Mouse (Mus musculus) urinary bladder, postnatal 25 days (tissue): ENCODE measurements around the gene Bak1.
"Not testable (repeated sequence)": the region's sequence is repeated elsewhere in the genome, so short reads cannot be mapped to it uniquely, and the experiment has no call there.

Experiments
- DNase-seq: peaks from one replicate; pipeline ENCODE4 v3.0.0; 2022; ENCODE audit warnings: low spot score

Bak1 gene

DNA sequence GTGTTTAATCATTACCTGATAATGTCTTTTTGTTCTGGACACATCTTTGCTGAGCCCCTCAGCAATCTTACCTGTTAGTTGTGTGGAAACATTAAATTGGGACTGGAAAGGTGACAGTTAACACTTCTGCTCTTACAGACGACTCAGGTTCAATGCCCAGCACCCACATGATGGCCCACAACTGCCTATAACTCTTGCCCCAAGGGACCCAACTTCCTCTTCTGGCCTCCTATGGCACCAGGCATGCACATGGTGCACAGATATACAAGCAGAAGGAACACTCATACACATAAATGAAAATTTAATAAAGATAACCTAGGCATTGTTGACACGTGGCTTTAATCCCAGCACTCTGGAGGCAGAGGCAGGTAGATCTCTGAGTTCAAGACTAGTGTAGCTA lies 49.4 kb downstream of the Bak1 start:
- DNase-seq = no peak

DNA sequence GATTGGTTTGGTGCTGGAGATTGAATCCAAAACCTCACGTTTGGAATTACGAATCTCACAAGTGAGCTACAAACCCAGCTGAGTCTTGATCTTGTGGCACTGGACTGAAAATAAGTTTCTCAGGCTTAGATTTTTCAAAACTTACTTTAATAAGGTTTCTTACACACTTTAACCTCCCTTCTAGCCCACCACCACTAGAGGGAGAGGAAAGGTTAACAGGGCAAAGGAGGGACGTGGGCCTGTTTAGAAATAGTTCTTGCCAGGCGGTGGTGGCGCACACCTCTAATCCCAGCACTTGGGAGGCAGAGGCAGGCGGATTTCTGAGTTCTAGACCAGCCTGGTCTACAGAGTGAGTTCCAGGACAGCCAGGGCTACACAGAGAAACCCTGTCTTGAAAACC lies 51.5 kb downstream of the Bak1 start:
- DNase-seq = not testable (repeated sequence)

DNA sequence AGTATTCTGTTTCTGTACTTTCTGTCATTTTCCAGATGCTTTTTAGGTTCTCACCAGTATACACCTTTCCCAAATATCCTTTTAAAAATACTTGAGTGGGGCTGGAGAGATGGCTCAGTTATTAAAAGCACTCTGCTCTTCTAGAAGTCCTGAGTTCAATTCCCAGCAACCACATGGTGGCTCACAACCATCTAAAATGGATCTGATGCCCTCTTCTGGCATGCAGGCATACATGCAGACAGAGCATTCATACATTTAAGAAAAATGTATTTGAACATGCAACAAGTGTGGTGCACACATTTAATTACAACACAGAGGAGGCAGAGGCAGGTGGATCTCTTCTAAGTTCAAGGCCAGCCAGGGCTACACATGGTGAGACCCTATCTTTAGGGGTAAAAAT lies 53.4 kb downstream of the Bak1 start:
- DNase-seq = no peak

DNA sequence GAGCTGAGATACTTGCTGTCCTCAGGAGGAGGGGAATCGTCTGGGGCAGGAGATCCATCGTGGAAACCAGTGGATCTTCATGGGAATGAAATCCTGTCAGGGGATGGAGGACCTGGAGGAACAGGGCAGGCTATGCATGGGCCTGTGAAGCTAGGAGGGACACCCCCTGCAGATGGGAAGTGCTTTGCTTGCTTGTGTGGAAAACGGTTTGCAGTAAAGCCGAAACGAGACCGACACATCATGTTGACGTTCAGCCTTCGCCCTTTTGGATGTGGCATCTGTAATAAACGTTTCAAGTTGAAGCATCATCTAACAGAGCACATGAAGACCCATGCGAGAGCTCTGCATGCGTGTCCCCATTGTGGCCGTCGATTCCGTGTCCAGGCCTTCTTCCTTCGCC lies 54.3 kb downstream of the Bak1 start:
- DNase-seq = no peak

DNA sequence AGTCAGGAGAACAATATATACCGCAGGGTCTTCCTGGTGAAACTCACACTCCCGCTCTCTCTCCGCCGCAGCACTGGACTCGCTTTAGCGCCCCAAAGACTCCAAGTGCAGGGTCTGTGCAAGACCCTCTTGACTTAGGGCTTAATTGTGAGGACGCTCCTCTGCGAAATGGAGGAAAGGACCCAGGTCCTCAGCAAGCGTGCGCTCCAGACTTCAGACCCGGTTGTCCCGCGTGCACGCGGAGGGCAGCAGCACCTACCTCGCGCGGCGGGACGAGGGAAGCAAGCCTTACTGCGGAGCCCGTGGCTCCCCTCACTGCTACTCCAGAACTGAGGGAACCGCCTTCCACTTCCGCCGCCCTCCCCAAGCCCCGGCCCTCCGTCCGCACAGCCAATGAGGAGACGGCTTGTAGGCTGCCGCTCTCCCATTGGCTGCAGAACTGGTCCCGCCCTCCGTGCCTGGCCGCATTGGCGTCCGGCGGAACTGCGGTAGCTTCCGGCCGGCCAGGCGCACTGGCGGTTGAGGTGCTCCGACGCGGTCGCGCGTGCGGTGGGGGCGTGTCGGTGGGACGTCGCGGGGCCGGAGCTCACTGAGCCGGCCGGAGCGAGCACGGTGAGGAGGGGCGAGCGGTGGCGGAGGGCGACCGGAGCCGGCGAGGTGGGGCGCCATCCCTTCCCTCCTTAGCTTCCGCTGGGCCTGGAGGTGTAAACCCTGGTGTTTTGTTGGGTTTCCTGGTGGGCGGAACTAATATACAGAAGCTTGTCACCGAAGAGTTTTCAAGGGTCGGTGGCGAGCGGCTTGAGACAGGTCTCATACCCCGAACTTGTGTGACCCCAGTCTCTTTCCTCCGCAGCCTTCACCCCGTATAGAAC lies 55.9 kb downstream of the Bak1 start, which contains the start of gene Zbtb9:
Gene Zbtb9 (plus strand): TSS at position 465 of the 872 bp plus-strand sequence.
- DNase-seq = peak; percentile 90

DNA sequence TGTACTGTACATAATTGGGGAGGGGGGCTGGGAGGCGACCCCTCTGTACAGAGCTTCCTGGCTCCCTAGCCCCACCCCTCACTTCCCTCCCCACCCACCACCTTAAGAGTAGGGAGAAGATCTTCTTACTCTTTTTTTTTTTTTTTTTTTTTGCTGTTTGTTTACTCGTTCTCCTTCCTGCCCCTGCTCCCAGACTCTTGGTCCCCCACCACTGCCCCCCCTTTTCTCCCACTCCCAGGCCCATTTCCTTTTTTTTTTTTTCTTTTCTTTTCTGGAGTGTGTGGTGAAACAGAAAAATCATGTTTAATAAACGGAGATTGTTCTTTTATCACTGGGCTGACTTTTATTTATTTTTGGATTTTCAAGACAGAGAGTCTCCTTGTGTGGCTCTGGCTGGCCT lies 56.7 kb downstream of the Bak1 start:
- no peak for DNase-seq

DNA sequence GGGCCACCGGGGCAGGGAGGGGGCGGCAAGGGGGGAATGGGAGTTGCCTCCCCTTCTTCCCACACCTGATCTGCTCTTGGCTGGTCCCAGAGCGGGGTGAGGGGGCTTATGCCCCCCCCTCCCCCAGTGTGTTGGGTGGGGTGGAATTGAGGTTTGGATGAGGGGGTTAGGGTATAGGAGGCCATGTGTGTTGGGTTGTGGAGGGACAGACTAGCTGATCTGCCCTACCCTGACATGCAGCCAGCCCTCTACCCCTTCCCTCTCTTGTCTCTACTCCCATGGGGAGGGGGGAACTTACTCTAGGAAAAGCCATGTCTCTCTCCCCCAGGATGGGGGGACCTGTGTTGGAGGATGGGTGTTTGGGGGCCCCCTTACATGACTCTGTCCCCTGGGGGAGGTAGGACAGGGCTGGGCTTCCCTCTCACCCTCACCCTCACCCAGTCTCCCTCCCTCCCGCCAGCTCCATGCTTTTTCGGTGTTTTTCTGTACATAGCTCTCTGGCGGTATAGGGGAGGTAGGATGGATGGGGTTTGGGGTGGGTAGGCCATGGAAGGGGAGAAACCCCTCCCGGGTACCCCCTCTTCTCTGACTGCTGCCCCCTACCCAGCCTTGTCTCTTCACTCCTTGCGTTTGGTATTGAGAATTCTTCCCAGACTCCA lies 57.4 kb downstream of the Bak1 start:
- DNase-seq = no peak

DNA sequence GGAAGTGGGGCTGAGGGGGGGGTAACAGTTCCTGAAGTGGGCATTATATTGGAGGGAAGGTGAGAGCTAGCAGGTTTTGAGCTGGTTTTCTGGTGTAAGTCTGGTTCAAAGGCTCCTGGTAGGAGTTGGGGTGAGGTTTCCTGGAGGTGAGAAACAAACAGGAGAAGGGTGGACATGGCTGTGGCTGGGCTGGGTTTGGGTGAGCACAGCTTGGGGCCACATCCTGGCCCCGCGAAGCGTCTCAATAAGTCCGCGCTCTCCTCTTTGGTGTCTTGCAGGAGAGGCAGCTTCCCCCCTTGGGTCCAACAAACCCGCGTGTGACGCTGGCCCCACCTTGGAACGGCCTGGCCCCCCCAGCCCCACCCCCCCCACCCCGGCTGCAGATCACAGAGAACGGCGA lies 58.6 kb downstream of the Bak1 start:
- no peak for DNase-seq
